Mouse (Mus musculus) embryonic facial prominence, embryonic 15.5 days (tissue): ENCODE results near the gene Hes6. TPM values are rescaled to one million over a fixed set of nuclear protein-coding genes. Genes with fewer than 3 reads are reported as not detected.

Source experiments
- ATAC-seq: fragments of 200-750 bp; cut with Nextera tagmentation; 2 replicates; pipeline ENCODE4 v1.8.0; 2017; ENCODE audit warnings: low read depth, moderate TSS enrichment; ENCODE audit not compliant: insufficient number of reproducible peaks, low FRiP score, low TSS enrichment
- H3K27ac ChIP-seq: fragments of 300-500 bp; sonication (generic); replicated peaks from 2 replicates; pipeline ENCODE4 v1.5.1; 2015; ENCODE audit warnings: mild to moderate bottlenecking, inconsistent platforms
- H3K27me3 ChIP-seq: fragments of 300-500 bp; sonication (generic); 2 replicates; pipeline ENCODE4 v1.6.1; 2015; ENCODE audit warnings: inconsistent platforms
- H3K36me3 ChIP-seq: fragments of 300-500 bp; sonication (generic); 2 replicates; pipeline ENCODE4 v1.6.1; 2015; ENCODE audit warnings: mild to moderate bottlenecking, inconsistent platforms
- H3K4me1 ChIP-seq: fragments of 300-500 bp; sonication (generic); 2 replicates; pipeline ENCODE4 v1.6.1; 2015; ENCODE audit warnings: inconsistent platforms
- H3K4me2 ChIP-seq: fragments of 300-500 bp; sonication (generic); replicated peaks from 2 replicates; pipeline ENCODE4 v1.6.1; 2015; ENCODE audit warnings: mild to moderate bottlenecking, inconsistent platforms
- H3K4me3 ChIP-seq: fragments of 300-500 bp; sonication (generic); replicated peaks from 2 replicates; pipeline ENCODE4 v1.5.1; 2015; ENCODE audit warnings: mild to moderate bottlenecking, inconsistent platforms
- H3K9ac ChIP-seq: fragments of 300-500 bp; sonication (generic); 2 replicates; pipeline ENCODE4 v1.6.1; 2015; ENCODE audit warnings: inconsistent platforms
- H3K9me3 ChIP-seq: fragments of 300-500 bp; sonication (generic); replicated peaks from 2 replicates; pipeline ENCODE4 v1.6.1; 2016; ENCODE audit warnings: inconsistent platforms
- WGBS: fragments of 180-500 bp; shearing (Covaris S2); methylation state at CpG from one replicate; pipeline ENCODE4 v1.1.7; 2015; 5-methylcytosine and 5-hydroxymethylcytosine counted together
- polyA plus RNA-seq: library from polyadenylated mRNA; unstranded; fragments of >200 nt; fragmentation: Nextera tagmentation; extraction: Ambion mirVana; gene quantifications from 2 replicates; pipeline ENCODE4 v1.2.1, GENCODE M21; 2015

Gene Hes6
- polyA plus RNA-seq, 1 experiment from 2014 or later = 144 TPM

GRCm38 (mm10) chr1:91419862-91420600 is 6.2 kb upstream of the Hes6 start:
- Histone ChIP-seq H3K36me3 (peaks cover 8% of the 10 kb centered on the region; the same call in 1 of the 2 replicates), H3K9me3 (no peaks in the 10 kb centered on the region), H3K4me1 (peaks cover 4% of the 10 kb centered on the region; the same call in 1 of the 2 replicates), H3K4me2 (no peak overlapping the region), H3K27me3 (no peaks in the 10 kb centered on the region), H3K9ac (no peak overlapping the region), H3K4me3 (no peak overlapping the region), H3K27ac (no peak overlapping the region)
- no peak for ATAC-seq
- WGBS = 64% methylated on average over 10 of the region's 10 CpGs

GRCm38 (mm10) chr1:91417991-91418390 is 4.2 kb upstream of the Hes6 start:
- WGBS = 41% methylated on average over 1 of the region's 1 CpGs
- Histone ChIP-seq H3K27me3 (no peaks in the 10 kb centered on the region), H3K9me3 (no peaks in the 10 kb centered on the region), H3K9ac (no peak overlapping the region), H3K27ac (no peak overlapping the region), H3K4me3 (no peak overlapping the region), H3K4me2 (no peak overlapping the region), H3K36me3 (peaks cover 8% of the 10 kb centered on the region; the same call in 1 of the 2 replicates), H3K4me1 (peaks cover 22% of the 10 kb centered on the region)
- no peak for ATAC-seq

GRCm38 (mm10) chr1:91415311-91415710 is 1.5 kb upstream of the Hes6 start:
- Histone ChIP-seq H3K9me3 (no peaks in the 10 kb centered on the region), H3K9ac (no peak overlapping the region), H3K4me1 (peaks cover 35% of the 10 kb centered on the region), H3K36me3 (peaks cover 8% of the 10 kb centered on the region; the same call in 1 of the 2 replicates), H3K27ac (peak overlapping the region; percentile 92), H3K27me3 (no peaks in the 10 kb centered on the region), H3K4me2 (no peak overlapping the region), H3K4me3 (no peak overlapping the region)
- 74% methylated on average over 5 of the region's 5 CpGs for WGBS
- ATAC-seq = no peak

- Histone ChIP-seq H3K4me2 (peak overlapping the region; percentile 96; the same call in 1 of the 2 replicates), H3K9ac (no peak overlapping the region), H3K27ac (peak overlapping the region; percentile 92), H3K27me3 (no peaks in the 10 kb centered on the region), H3K36me3 (peaks cover 8% of the 10 kb centered on the region; the same call in 1 of the 2 replicates), H3K4me1 (peaks cover 35% of the 10 kb centered on the region), H3K9me3 (no peaks in the 10 kb centered on the region), H3K4me3 (no peak overlapping the region)
- ATAC-seq = no peak
- 50% methylated on average over 4 of the region's 4 CpGs for WGBS
These were observed 1.1 kb upstream of the Hes6 start for GRCm38 (mm10) chr1:91414903-91415302.

GRCm38 (mm10) chr1:91413536-91413897 is 321 bp downstream of the Hes6 start:
- H3K4me3 ChIP-seq = peak overlapping the region; percentile 84
- no peak; the same call in 1 of the 2 replicates for ATAC-seq
- WGBS = 0% methylated on average over 14 of the region's 14 CpGs

GRCm38 (mm10) chr1:91413030-91413506 is 770 bp downstream of the Hes6 start:
- Histone ChIP-seq H3K36me3 (0 out of 2 replicates have a peak, but pooled peaks cover 8% of the 10 kb centered on the region), H3K4me2 (peak overlapping the region; percentile 96), H3K4me1 (peaks cover 35% of the 10 kb centered on the region), H3K9me3 (no peaks in the 10 kb centered on the region), H3K27ac (peak overlapping the region; percentile 92), H3K27me3 (no peaks in the 10 kb centered on the region), H3K4me3 (peak overlapping the region; percentile 84), H3K9ac (peak overlapping the region; percentile 74)
- WGBS = under 1% methylated on average over 34 of the region's 34 CpGs
- ATAC-seq = peak; percentile 92

More at GRCm38 (mm10) chr1:91413536-91413897, 321 bp downstream of the Hes6 start:
- H3K9me3 ChIP-seq = no peaks in the 10 kb centered on the region
- no peaks in the 10 kb centered on the region for H3K27me3 ChIP-seq
- 0 out of 2 replicates have a peak, but pooled peaks cover 8% of the 10 kb centered on the region for H3K36me3 ChIP-seq
- no peak overlapping the region for H3K9ac ChIP-seq
- H3K4me1 ChIP-seq = peaks cover 35% of the 10 kb centered on the region
- peak overlapping the region; percentile 92 for H3K27ac ChIP-seq
- peak overlapping the region; percentile 96 for H3K4me2 ChIP-seq

GRCm38 (mm10) chr1:91412286-91413029 is 1.4 kb downstream of the Hes6 start:
- 0 out of 2 replicates have a peak, but pooled peaks cover 5% of the 10 kb centered on the region for H3K36me3 ChIP-seq
- peak overlapping the region; percentile 84 for H3K4me3 ChIP-seq
- no peaks in the 10 kb centered on the region for H3K9me3 ChIP-seq
- peak overlapping the region; percentile 74 for H3K9ac ChIP-seq
- H3K27ac ChIP-seq = peak overlapping the region; percentile 88
- no peaks in the 10 kb centered on the region for H3K27me3 ChIP-seq
- WGBS = 3% methylated on average over 63 of the region's 65 CpGs
- ATAC-seq = peak; percentile 16
- peak overlapping the region; percentile 96 for H3K4me2 ChIP-seq
- H3K4me1 ChIP-seq = peaks cover 35% of the 10 kb centered on the region

GRCm38 (mm10) chr1:91411631-91412285 is 2.1 kb downstream of the Hes6 start:
- Histone ChIP-seq H3K4me3 (peak overlapping the region; percentile 84), H3K27ac (no peak overlapping the region), H3K9ac (no peak overlapping the region), H3K36me3 (no peaks in the 10 kb centered on the region), H3K27me3 (no peaks in the 10 kb centered on the region), H3K4me1 (peaks cover 35% of the 10 kb centered on the region), H3K4me2 (peak overlapping the region; percentile 96), H3K9me3 (no peaks in the 10 kb centered on the region)
- 56% methylated on average over 8 of the region's 8 CpGs for WGBS
- ATAC-seq = no peak

- no peaks in the 10 kb centered on the region for H3K9me3 ChIP-seq
- no peaks in the 10 kb centered on the region for H3K36me3 ChIP-seq
- no peak overlapping the region for H3K4me2 ChIP-seq
- no peak overlapping the region for H3K4me3 ChIP-seq
- no peak overlapping the region for H3K27ac ChIP-seq
- peaks cover 4% of the 10 kb centered on the region for H3K27me3 ChIP-seq
- WGBS = 80% methylated on average over 4 of the region's 4 CpGs
- no peak for ATAC-seq
- H3K9ac ChIP-seq = no peak overlapping the region
- peaks cover 19% of the 10 kb centered on the region for H3K4me1 ChIP-seq
These were observed 6.0 kb downstream of the Hes6 start for GRCm38 (mm10) chr1:91407819-91408218.

- Histone ChIP-seq H3K27me3 (peaks cover 4% of the 10 kb centered on the region), H3K4me1 (0 out of 2 replicates have a peak, but pooled peaks cover 6% of the 10 kb centered on the region), H3K9ac (no peak overlapping the region), H3K4me3 (no peak overlapping the region), H3K36me3 (no peaks in the 10 kb centered on the region), H3K9me3 (no peaks in the 10 kb centered on the region), H3K27ac (no peak overlapping the region), H3K4me2 (no peak overlapping the region)
- WGBS = 55% methylated on average over 23 of the region's 23 CpGs
- no peak; the same call in 1 of the 2 replicates for ATAC-seq
These were observed 8.2 kb downstream of the Hes6 start for GRCm38 (mm10) chr1:91405406-91406169.
